Mouse (Mus musculus) E14TG2a.4 (cell line): ENCODE measurements at regions not wholly inside any gene's neighbourhood (a gene's known extent, or its start where the extent isn't known, plus 50 kb on each side); places are given as distances from the start of the nearest gene placed in this dataset.

ENCODE experiments used
- CTCF ChIP-seq: conservative IDR thresholded peaks from 2 replicates; pipeline ENCODE4 v1.5.1; 2014; ENCODE audit warnings: low read length
- NANOG ChIP-seq: IDR thresholded peaks from 2 replicates; pipeline ENCODE4 v1.6.1; 2014; ENCODE audit warnings: borderline replicate concordance, low read length, mixed read lengths

GRCm38 (mm10) chr19:23089081-23089480, 51.9 kb upstream of the Klf9 start:
- TF ChIP-seq CTCF: no peak
- TF ChIP-seq NANOG: no peak
